Mouse (Mus musculus): ENCODE measurements around the gene Ptpn4. TPM values are rescaled to one million over a fixed set of nuclear protein-coding genes. Genes with fewer than 3 reads are reported as not detected.
A peak's percentile ranks its signal among the peaks of the same experiment; 100 is the strongest.

Gene Ptpn4
- polyA plus RNA-seq, 1 experiment from 2014 or later = 8.3 TPM

DNA sequence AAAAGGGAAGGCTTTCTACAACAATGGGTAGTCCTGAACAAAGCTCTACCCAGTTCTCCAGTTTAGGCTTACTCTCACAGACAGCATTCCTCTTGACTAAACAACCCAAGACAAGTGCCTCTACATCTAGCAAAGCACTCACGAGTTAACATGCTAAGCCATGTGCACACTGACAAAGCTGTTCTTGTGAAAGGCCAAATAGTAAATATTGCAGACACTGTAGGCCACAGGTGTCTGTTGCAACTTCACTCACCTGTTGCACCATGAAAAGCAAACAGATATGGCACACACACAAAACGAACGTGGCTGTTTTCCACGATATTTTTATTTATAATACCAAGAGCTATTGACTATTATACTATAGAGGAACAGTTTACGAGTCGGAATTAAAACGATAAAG is 170.5 kb downstream of the Ptpn4 start:
- no peak overlapping the region for H3K9ac ChIP-seq
- no peaks in the 10 kb centered on the region for H3K9me3 ChIP-seq
- no peak overlapping the region for H3K27ac ChIP-seq (replicated peaks)
- no peak overlapping the region for H3K4me2 ChIP-seq
- no peak overlapping the region for H3K4me3 ChIP-seq
- H3K4me1 ChIP-seq (replicated peaks) = no peaks in the 10 kb centered on the region
- H3K36me3 ChIP-seq = peaks cover 21% of the 10 kb centered on the region
- ATAC-seq (ENCODE audit: low read depth) = no peak
- 96% methylated on average over 7 of the region's 7 CpGs for WGBS
- H3K27me3 ChIP-seq = no peaks in the 10 kb centered on the region

DNA sequence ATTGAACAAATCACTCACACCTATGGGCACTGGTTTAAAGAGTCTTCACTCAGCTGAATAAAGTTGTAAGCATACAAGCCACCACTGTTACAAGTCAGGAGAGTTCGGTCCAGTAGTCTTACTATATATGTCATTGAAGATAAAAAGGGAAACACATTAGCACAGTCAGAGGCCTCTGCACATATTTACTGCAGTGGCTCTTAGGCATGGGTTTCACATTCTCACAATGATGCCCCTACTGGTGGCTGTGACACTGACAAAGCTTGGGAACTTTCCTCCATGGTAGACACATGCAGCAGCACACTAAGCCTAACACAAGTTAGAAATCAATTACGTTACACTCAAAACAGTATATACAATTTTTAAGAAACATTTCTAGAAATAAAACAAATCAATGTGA is 183.1 kb downstream of the Ptpn4 start:
- WGBS = 89% methylated on average over 2 of the region's 2 CpGs
- Histone ChIP-seq H3K4me1 (replicated peaks) (peaks cover 4% of the 10 kb centered on the region), H3K4me2 (no peak overlapping the region), H3K4me3 (no peak overlapping the region), H3K9me3 (no peaks in the 10 kb centered on the region), H3K9ac (no peak overlapping the region), H3K27ac (replicated peaks) (no peak overlapping the region), H3K27me3 (no peaks in the 10 kb centered on the region), H3K36me3 (peaks cover 7% of the 10 kb centered on the region)
- no peak for ATAC-seq (ENCODE audit: low read depth)

DNA sequence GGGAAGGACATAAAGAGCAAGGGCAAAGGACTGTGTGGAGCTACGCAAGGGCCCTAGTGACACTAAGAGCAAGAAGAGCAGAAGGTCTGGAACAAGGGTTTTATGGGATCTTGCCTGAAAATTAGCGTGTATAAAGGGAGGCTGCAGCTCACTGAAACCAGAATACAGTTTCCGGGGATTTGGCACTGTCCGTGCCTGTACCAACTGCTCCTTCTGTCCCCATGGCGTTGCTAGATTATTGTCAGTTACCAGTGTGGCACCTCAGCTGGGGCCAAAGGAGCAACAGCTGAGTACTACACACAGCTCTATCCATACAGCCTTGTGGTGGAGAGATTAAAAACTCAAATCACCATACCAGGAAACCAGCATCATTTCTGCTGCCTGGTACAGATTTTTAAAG is 187.0 kb downstream of the Ptpn4 start:
- Histone ChIP-seq H3K4me3 (no peak overlapping the region), H3K27me3 (no peaks in the 10 kb centered on the region)
- ATAC-seq (ENCODE audit: low read depth) = no peak

DNA sequence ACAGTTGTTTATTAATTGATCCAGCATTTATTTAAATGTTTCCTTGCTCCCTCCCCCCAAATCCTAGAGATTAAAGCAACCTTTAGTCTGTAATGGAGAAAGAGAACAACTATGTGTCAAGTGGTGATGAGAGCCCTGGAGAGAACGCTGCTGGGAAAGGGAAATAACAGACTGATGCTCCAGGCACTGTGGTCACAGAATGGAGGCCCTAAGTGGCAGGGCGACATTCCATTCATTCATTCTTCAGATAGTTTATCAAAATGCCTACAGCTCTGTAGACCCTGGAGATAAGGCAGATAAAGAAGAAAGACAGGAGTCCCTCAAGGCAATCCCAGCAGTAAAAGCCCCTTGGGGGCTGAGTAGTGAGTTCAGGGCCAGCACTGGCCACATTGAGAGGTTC is 187.8 kb downstream of the Ptpn4 start:
- 74% methylated on average over 2 of the region's 2 CpGs for WGBS
- H3K9ac ChIP-seq = no peak overlapping the region
- no peak overlapping the region for H3K27ac ChIP-seq (replicated peaks)
- peaks cover 15% of the 10 kb centered on the region for H3K4me1 ChIP-seq (replicated peaks)
- ATAC-seq (ENCODE audit: low read depth) = no peak
- H3K4me2 ChIP-seq = no peak overlapping the region
- H3K36me3 ChIP-seq = no peaks in the 10 kb centered on the region
- no peaks in the 10 kb centered on the region for H3K9me3 ChIP-seq
- H3K27me3 ChIP-seq = no peaks in the 10 kb centered on the region
- no peak overlapping the region for H3K4me3 ChIP-seq

More for the DNA sequence above, 187.0 kb downstream of the Ptpn4 start:
- WGBS = 91% methylated on average over 5 of the region's 5 CpGs
- Histone ChIP-seq H3K36me3 (no peaks in the 10 kb centered on the region), H3K27ac (replicated peaks) (no peak overlapping the region), H3K4me2 (no peak overlapping the region), H3K9ac (no peak overlapping the region), H3K9me3 (no peaks in the 10 kb centered on the region), H3K4me1 (replicated peaks) (peaks cover 15% of the 10 kb centered on the region)

DNA sequence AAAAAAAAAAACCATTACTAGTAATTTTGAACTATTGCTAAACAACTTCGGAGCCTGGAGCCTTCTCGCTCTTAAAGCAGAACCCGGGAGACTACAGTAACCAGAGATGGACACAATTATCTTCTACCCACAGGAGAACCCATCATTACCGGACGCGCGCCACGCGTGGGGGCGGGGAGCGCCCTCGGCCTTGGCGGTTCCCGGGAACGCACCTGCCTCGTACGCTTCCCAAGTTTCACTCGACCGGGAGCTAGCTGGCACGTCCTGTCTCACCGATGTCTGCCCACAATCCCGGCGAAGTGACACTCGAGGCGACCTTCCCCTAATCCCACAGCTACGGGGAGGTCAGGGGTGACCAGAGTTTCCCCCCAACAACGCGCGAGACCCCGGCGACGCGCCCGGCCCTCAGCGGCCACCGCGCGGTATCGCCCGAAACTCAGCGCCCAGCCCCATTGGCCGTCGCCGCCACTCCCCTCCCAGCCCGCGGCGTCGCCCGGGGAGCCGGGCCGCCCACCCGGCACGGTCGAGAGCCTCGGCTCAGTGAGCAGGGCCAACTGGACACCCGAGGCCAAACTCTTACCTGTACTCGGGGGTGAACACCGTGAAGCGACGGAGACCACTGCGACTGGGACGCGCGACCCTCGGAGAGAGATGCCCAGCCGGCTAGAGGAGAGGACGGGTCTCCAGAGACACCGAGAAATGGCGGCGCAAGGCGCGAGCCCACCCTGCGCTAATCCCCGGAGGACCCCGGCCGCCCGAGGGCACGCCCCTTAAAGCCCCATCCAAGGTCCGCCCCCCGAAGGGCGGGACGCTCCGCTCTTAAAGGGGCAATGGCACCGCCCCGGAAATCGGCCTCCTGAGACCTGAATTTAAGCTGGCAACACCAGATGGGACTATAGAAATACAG is 189.0 kb downstream of the Ptpn4 start, which contains the start of gene Epb41l5:
Gene Epb41l5, minus strand, starts transcription at position 796 of the 907 bp plus-strand sequence.
- Histone ChIP-seq H3K27me3 (no peaks in the 10 kb centered on the region), H3K9ac (peak within 1 kb of the TSS; percentile 77), H3K4me1 (replicated peaks) (peaks cover 15% of the 10 kb centered on the region), H3K27ac (replicated peaks) (peak within 1 kb of the TSS; percentile 70), H3K4me2 (peak within 1 kb of the TSS; percentile 77), H3K9me3 (no peaks in the 10 kb centered on the region), H3K4me3 (peak within 1 kb of the TSS; percentile 83), H3K36me3 (no peaks in the 10 kb centered on the region)
- WGBS = under 1% methylated on average over 86 of the region's 86 CpGs
- peak; percentile 96 for ATAC-seq (ENCODE audit: low read depth)

DNA sequence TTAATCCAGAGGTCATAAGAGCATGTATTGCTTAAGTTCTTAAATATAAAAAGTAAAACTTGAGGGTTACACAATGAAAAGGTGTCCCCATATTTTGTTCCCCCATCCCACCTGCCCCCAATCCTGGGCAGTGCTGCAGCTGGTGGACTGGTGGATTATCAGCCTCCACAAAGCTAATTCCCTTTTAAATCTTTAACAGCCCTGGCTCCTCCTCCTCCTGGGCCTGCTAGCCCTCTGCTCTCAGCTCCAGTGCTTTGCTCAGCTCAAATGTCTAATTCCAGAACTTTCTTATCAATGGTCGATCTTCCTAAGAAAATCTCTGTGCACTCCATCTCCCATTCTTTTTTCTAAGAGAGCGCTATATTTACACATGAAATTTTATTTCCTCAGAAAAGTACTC is 191.1 kb downstream of the Ptpn4 start:
- H3K27me3 ChIP-seq = no peaks in the 10 kb centered on the region
- H3K4me3 ChIP-seq = no peak overlapping the region
- H3K9ac ChIP-seq = no peak overlapping the region
- no peak for ATAC-seq (ENCODE audit: low read depth)
- H3K9me3 ChIP-seq = no peaks in the 10 kb centered on the region
- 78% methylated on average over 2 of the region's 2 CpGs for WGBS
- H3K27ac ChIP-seq (replicated peaks) = no peak overlapping the region
- H3K4me2 ChIP-seq = no peak overlapping the region
- H3K4me1 ChIP-seq (replicated peaks) = peaks cover 18% of the 10 kb centered on the region
- H3K36me3 ChIP-seq = no peaks in the 10 kb centered on the region

DNA sequence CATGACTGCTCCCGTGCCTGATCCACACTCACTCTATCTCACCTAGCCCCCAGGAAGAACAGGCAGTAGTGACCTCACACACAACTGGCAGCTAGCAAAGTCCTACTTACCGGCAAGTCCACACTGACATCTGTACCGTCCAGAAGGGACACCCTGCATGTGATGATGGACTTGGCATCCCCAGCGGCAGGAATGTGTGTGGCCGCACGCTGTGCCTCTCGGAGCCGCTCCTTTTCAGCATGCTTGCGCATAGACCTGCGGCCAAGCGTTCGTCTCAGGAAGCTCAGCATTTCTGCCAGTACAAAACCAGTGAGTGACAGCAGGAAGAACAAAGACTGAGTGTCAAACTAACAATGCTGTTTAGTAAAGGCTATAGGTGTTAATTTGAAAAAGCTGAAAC is 195.0 kb downstream of the Ptpn4 start:
- H3K27ac ChIP-seq (replicated peaks) = no peak overlapping the region
- WGBS = 56% methylated on average over 12 of the region's 12 CpGs
- H3K4me1 ChIP-seq (replicated peaks) = peaks cover 6% of the 10 kb centered on the region
- H3K4me2 ChIP-seq = no peak overlapping the region
- ATAC-seq (ENCODE audit: low read depth) = no peak
- no peaks in the 10 kb centered on the region for H3K27me3 ChIP-seq
- no peaks in the 10 kb centered on the region for H3K36me3 ChIP-seq
- H3K9ac ChIP-seq = no peak overlapping the region
- H3K9me3 ChIP-seq = no peaks in the 10 kb centered on the region
- no peak overlapping the region for H3K4me3 ChIP-seq

DNA sequence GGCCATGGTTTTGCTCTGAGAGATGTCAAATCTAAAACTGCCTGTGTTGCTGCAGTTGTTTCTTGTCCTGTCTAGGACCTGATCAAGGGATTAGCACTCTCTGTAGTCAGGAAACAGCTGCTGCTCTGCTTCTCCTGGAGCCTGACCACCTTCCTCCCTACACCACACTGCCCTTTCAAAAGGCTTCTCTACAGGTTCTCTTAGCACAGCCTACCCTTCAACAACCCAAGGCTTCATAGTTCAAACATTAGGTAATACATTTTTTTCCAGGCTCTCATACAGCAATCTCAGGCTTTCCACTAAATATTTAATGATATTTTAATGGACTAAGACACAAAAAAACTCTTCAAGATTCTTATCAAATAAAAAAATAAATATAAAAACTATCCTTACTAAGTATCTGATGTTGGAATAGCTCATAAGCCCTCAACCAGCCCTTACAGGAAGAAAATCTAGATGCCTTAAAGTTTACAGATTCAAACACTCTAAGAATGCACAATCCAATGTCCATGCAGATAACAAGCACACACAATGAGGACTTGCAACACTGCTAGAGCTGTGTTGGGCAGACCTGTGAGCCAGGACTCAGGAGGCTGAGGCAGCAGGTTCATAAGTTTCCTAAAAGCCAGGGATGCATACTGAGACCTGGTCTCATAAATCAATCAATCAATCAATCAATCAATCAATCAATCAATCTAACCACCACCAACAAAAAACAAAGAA is 196.2 kb downstream of the Ptpn4 start:
- H3K4me1 ChIP-seq (replicated peaks) = 0 out of 2 replicates have a peak, but pooled peaks cover 4% of the 10 kb centered on the region
- no peak overlapping the region for H3K27ac ChIP-seq (replicated peaks)
- H3K27me3 ChIP-seq = no peaks in the 10 kb centered on the region
- H3K4me3 ChIP-seq = no peak overlapping the region
- no peak overlapping the region for H3K4me2 ChIP-seq
- ATAC-seq (ENCODE audit: low read depth) = no peak
- 0 out of 2 replicates have a peak, but pooled peaks cover 4% of the 10 kb centered on the region for H3K36me3 ChIP-seq
- H3K9ac ChIP-seq = no peak overlapping the region
- H3K9me3 ChIP-seq = no peaks in the 10 kb centered on the region

DNA sequence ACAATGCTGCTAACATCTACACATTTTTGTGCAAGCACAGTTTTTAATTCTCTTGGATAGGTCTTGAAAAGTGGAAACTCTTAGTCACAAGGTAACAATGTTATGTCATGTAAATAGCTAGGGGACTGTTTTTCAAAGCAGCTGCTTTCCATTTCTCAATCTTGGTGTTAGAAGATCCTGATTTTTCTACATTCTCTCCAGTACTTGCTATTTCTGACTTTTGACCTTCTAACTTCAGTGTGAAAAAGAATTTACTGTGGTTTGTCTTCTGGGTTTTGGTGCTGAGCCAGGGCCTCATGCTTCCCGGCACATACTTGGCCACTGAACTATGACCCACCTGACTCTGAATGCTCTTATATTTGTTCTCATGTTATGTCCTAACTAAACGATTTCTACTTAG is 197.4 kb downstream of the Ptpn4 start:
- no peak for ATAC-seq (ENCODE audit: low read depth)
- Histone ChIP-seq H3K4me3 (no peak overlapping the region), H3K27ac (replicated peaks) (no peak overlapping the region), H3K36me3 (0 out of 2 replicates have a peak, but pooled peaks cover 4% of the 10 kb centered on the region), H3K4me1 (replicated peaks) (0 out of 2 replicates have a peak, but pooled peaks cover 4% of the 10 kb centered on the region), H3K4me2 (no peak overlapping the region), H3K27me3 (no peaks in the 10 kb centered on the region), H3K9me3 (no peaks in the 10 kb centered on the region), H3K9ac (no peak overlapping the region)
- 83% methylated on average over 2 of the region's 2 CpGs for WGBS

DNA sequence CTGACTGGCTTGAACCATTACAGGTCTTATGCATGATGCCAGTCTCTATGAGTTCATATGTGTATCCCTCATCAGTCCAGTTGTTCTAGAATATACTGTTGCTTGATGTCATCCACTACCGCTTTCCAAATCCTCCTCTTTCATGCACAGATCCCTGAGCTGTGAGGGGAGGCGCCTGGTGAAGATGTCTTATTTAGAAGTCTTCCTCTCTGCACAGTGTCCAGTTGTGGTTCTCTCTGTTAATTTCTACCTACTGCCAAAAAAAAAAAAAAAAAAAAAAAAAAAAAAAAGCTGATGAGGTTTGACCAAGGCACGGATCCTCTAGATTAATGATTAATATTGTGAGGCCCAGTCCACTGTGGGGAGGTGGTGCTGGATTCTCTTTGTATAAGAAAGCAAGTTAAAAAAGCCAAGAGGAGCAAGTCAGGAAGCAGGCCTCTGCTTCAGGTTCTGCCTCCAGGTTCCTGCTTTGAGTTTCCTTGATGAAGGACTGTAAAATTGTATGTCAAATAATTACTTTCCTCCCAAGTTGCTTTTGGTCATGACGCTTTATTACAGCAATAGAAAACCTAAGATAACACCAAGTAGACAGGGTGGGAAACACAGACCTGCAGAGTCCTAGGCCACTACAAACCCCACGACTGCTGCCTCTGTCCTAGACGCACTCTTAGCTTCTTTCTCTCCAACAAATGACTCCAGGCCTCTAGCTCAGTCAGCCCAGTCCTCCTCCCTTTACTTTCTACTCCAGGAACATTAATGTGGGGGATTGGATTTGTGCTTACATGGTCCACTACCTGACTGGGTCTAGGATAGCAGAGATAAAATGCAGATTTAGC is 200.0 kb downstream of the Ptpn4 start:
- H3K27ac ChIP-seq (replicated peaks) = no peak overlapping the region
- H3K9me3 ChIP-seq = no peaks in the 10 kb centered on the region
- H3K4me3 ChIP-seq = no peak overlapping the region
- peaks cover 6% of the 10 kb centered on the region; the same call in 1 of the 2 replicates for H3K4me1 ChIP-seq (replicated peaks)
- H3K27me3 ChIP-seq = no peaks in the 10 kb centered on the region
- WGBS = 77% methylated on average over 6 of the region's 6 CpGs
- no peak overlapping the region for H3K9ac ChIP-seq
- H3K36me3 ChIP-seq = peaks cover 8% of the 10 kb centered on the region; the same call in 1 of the 2 replicates
- no peak overlapping the region for H3K4me2 ChIP-seq
- no peak for ATAC-seq (ENCODE audit: low read depth)

DNA sequence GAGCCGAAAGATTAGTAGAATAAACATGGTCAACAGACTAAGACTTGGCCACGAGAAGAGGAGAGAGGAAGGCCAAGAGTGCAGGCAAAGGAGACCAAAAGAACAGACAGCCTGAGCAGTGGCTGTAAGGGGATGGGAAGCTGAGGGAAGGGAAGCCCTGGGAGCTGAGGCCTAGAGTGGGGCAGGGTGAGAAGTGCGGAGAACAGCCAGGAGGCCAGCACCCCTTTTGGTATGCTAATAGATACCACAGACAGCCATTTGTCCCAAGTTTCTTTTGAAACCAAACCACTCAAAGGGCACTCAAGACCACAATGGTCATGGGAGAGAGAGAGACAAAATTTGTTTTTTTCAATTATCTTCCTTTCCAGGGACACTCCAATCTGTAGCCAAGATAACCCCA is 202.7 kb downstream of the Ptpn4 start:
- Histone ChIP-seq H3K4me3 (no peak overlapping the region), H3K4me2 (no peak overlapping the region), H3K9ac (no peak overlapping the region), H3K4me1 (replicated peaks) (peaks cover 4% of the 10 kb centered on the region; the same call in 1 of the 2 replicates), H3K9me3 (no peaks in the 10 kb centered on the region), H3K27ac (replicated peaks) (no peak overlapping the region), H3K27me3 (no peaks in the 10 kb centered on the region), H3K36me3 (peaks cover 12% of the 10 kb centered on the region)
- 35% methylated on average over 3 of the region's 3 CpGs for WGBS
- no peak for ATAC-seq (ENCODE audit: low read depth)

Data from neural tube, embryonic 13.5 days (tissue).